Mouse (Mus musculus) forebrain, embryonic 11.5 days (tissue): ENCODE data around the gene Cst10. TPM values are rescaled to one million over a fixed set of nuclear protein-coding genes. Genes with fewer than 3 reads are reported as not detected.
A peak's percentile ranks its signal among the peaks of the same experiment; 100 is the strongest.

Source experiments
- ATAC-seq: fragments of 200-750 bp; cut with Nextera tagmentation; replicated peaks from 2 replicates; pipeline ENCODE4 v1.8.0; 2017; ENCODE audit warnings: moderate TSS enrichment; ENCODE audit not compliant: low FRiP score
- DNase-seq: peaks from one replicate; pipeline ENCODE4 v3.0.0-alpha.2; 2017; ENCODE audit warnings: low spot score
- H3K27ac ChIP-seq: fragments of 300-500 bp; sonication (generic); 2 replicates; pipeline ENCODE4 v1.5.1; 2014; ENCODE audit warnings: low read depth, low read length
- H3K27me3 ChIP-seq: fragments of 300-500 bp; sonication (generic); 2 replicates; pipeline ENCODE4 v1.6.1; 2014; ENCODE audit warnings: mild to moderate bottlenecking, low read length, mixed read lengths; ENCODE audit not compliant: control insufficient read depth, insufficient read depth
- H3K36me3 ChIP-seq: fragments of 300-500 bp; sonication (generic); 2 replicates; pipeline ENCODE4 v1.6.1; 2014; ENCODE audit warnings: mild to moderate bottlenecking, low read length, moderate library complexity, mixed read lengths; ENCODE audit not compliant: control insufficient read depth, insufficient read depth
- H3K4me1 ChIP-seq: fragments of 300-500 bp; sonication (generic); replicated peaks from 2 replicates; pipeline ENCODE4 v1.6.1; 2014; ENCODE audit warnings: low read length, mixed read lengths; ENCODE audit not compliant: control insufficient read depth, insufficient read depth
- H3K4me2 ChIP-seq: fragments of 300-500 bp; sonication (generic); 2 replicates; pipeline ENCODE4 v1.6.1; 2014; ENCODE audit warnings: low read depth, mild to moderate bottlenecking, low read length, moderate library complexity, mixed read lengths; ENCODE audit not compliant: severe bottlenecking
- H3K4me3 ChIP-seq: fragments of 300-500 bp; sonication (generic); 2 replicates; pipeline ENCODE4 v1.5.1; 2014; ENCODE audit warnings: low read depth, low read length
- H3K9ac ChIP-seq: fragments of 300-500 bp; sonication (generic); 2 replicates; pipeline ENCODE4 v1.6.1; 2014; ENCODE audit warnings: low read length
- H3K9me3 ChIP-seq: fragments of 300-500 bp; sonication (generic); 2 replicates; pipeline ENCODE4 v1.6.1; 2016; ENCODE audit warnings: low read length, mixed read lengths; ENCODE audit not compliant: control insufficient read depth
- WGBS: fragments of 180-500 bp; shearing (Covaris S2); extraction: QIAGEN DNeasy Blood & Tissue Kit; methylation state at CpG from one replicate; pipeline ENCODE4 v1.1.7; 2014; 5-methylcytosine and 5-hydroxymethylcytosine counted together
- polyA plus RNA-seq: library from polyadenylated mRNA; unstranded; fragments of >200 nt; fragmentation: Nextera tagmentation; extraction: Ambion mirVana; gene quantifications from 2 replicates; pipeline ENCODE4 v1.2.1, GENCODE M21; 2014

The Cst10 gene
- polyA plus RNA-seq, result not detected in 2 replicates

DNA sequence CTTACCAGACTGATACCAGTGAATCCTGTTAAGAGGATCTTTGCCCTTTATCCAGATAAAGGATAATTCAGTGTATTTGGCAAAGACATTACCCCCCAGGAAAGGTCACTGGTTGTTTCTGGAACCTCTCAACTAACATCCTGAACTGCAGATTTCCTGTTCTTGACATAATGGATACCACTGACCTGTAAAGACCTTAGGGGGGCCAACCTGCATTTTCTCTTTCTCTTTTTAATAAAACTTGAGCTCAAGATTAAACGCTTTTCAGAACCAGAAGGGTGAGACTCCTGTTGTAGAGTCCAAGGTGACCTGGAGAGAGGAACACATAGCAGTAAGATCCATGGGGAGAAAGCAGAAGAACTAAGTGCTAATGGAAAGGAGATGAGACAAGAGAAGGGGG, at the start of gene Cst10:
Gene Cst10, plus strand, starts transcription at position 301 of the 400 bp plus-strand sequence.
- Histone ChIP-seq H3K36me3 (no peaks in the 10 kb centered on the region), H3K9ac (no peak within 1 kb of the TSS), H3K27ac (no peak within 1 kb of the TSS), H3K9me3 (no peaks in the 10 kb centered on the region), H3K27me3 (no peaks in the 10 kb centered on the region), H3K4me1 (no peaks in the 10 kb centered on the region), H3K4me2 (no peak within 1 kb of the TSS), H3K4me3 (no peak within 1 kb of the TSS)
- WGBS, result 86% methylated on average over 1 of the region's 1 CpGs
- ATAC-seq, result no peak
- DNase-seq, result no peak

DNA sequence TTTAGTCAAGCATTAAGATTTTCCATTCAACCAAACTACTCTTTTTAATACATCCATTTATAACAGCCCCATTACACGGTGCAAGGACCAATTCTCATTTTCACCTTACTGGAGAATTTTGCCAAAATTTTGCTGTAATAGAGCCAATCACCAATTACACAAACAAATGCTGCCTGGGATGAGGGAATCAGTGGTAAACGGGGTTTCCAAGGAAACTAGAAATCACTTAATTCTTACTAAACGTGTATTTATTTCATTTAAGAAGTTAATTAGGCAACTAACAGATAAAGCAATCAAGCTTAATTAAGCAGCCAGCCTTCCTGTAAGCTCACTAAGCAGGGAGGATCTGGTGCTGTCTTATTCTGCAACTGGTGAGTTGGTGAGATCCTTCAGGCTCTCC, 11.9 kb upstream of the Cst10 start:
- DNase-seq, result no peak
- WGBS, result 53% methylated on average over 3 of the region's 3 CpGs

DNA sequence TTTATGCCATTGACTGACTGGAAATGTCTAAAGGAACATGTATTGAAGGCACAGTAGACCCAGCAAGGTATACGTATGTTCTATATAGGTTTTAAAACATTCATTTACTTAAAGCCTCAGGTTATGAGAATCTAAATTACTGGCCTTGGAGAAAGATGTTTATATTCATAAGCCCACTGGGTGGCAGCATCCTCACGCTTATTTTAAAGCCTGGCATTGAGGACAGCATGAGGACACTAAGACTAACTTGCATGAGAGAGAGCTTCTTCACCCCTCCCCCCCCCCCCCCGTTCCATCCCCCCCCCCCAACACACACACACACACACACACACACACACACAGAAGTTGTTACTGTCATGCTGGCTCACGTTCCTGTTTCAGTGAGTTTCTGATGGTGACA, 17.7 kb downstream of the Cst10 start:
- ATAC-seq, result peak; percentile 70
- Histone ChIP-seq H3K9ac (no peak overlapping the region), H3K27ac (no peak overlapping the region), H3K4me3 (no peak overlapping the region), H3K27me3 (no peaks in the 10 kb centered on the region), H3K9me3 (no peaks in the 10 kb centered on the region), H3K4me1 (no peaks in the 10 kb centered on the region), H3K4me2 (no peak overlapping the region), H3K36me3 (no peaks in the 10 kb centered on the region)
- peak; percentile 51 for DNase-seq
- WGBS, result 37% methylated on average over 3 of the region's 4 CpGs

More for the DNA sequence above, 11.9 kb upstream of the Cst10 start:
- Histone ChIP-seq H3K36me3 (no peaks in the 10 kb centered on the region), H3K27ac (no peak overlapping the region), H3K4me2 (no peak overlapping the region), H3K9ac (no peak overlapping the region), H3K27me3 (no peaks in the 10 kb centered on the region), H3K4me3 (no peak overlapping the region), H3K9me3 (no peaks in the 10 kb centered on the region; the same call in 1 of the 2 replicates), H3K4me1 (no peaks in the 10 kb centered on the region)
- no peak for ATAC-seq
